Mouse (Mus musculus): ENCODE data around the gene Slc22a16.
"Not testable (repeated sequence)": the region's sequence is repeated elsewhere in the genome, so short reads cannot be mapped to it uniquely, and the experiment has no call there.

Slc22a16 gene

DNA sequence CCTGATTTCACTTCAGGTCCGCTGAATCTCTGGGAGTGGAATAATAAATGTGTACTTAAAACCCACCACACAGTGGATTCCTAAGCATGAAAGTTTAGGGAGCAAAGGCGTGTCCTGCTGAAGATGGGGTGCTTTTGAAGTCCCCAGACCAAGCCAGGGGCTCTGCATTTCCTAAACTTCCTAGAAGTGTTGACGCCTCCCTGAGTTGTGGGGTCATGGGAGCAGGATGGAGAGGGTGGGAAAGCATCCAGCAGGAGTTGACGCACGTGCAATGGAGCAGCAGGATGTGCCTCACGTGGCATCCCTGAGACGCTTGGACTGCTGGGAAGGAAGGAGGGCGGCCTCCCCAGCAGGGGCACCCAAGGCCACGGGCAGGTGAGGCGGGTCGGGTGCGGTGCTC lies at the start of gene Slc22a16:
Slc22a16 (plus strand) TSS at position 301 of the 400 bp plus-strand sequence.
- no peak for DNase-seq

DNA sequence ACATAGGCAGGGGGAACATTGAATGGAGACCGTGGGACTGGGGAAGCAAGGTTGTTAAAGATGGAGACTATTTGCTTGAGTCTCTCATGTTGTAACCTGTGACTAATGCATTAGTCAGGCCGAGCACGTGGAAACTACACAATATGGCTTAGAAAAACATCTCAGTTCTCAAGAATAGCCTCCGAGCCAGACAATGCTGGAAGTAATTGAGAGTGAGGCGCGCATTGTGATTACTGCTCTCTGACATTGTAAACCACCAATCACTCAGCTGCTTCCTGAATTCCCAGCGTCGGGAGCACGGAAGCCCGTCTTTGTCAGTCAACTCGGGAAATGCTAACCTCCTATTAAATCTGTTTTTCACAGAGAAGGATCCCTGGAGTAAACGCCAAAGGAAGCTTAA lies 48.6 kb upstream of the Slc22a16 start:
- DNase-seq, result no peak

DNA sequence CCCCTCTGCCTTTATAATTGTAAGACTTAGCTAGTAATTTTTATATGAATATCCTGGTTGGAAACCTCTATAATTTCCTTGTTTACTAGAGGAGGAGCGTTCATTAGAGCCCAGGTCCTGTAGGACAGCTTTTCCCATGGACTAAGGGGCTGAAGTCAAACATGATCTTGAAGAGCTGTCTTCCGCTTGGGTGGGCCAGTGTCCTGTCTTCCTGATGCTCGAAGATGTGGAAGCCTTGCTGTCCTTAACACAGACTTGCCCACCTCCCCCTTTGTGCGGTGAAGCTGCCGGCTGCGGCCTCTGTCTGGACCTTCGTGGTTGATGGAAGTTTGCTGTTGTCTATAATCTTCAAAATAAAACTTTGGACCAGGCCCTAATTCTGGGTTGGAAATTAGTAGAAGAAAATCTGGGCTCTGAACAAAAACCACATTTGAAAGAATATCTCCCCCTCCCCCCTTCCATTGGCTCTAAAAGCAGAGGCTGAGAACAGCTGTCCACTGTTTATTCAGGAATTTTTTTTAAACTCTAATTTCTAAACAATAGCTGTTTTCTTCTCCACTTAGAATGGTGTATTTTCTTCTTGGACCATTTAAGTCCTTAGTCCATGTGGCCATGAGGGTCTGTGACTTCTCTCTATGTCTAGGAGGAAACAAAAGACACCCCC lies 46.7 kb upstream of the Slc22a16 start:
- no peak for DNase-seq

DNA sequence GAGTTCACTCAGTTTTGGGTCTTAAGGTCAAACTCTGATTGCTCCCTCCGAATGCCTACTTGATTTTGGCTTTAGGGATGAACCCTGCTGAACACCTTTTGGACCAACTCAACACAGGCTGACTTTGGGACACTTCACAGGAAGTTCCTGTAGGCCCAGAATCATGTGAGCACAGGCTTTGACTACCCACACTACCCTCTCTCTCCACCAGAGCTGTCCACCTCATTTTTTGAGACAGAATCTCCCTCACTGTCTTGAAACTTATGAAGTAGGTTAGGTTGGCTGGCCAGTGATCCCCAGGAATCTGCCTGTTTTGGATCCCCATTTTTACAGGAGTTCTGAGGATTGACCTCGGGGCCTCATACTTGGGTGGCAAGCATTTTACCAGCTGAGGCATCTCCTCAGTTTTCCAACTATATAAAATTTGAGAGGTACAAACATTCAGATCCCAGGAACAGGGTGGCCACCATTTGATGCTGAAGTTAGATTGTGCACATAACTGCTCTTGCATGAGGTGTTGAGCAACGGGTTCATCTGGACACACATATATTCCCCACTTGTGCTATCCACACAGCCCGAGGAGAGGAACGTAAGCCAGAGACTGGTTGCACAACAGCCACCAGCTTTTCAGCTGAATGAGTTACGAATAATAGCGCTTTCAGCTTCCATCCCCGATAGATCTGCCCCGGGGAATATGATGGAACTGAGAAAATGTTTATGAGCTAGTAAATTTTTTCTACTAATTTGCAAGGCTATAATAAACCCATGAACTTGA lies 45.9 kb upstream of the Slc22a16 start:
- no peak for DNase-seq

DNA sequence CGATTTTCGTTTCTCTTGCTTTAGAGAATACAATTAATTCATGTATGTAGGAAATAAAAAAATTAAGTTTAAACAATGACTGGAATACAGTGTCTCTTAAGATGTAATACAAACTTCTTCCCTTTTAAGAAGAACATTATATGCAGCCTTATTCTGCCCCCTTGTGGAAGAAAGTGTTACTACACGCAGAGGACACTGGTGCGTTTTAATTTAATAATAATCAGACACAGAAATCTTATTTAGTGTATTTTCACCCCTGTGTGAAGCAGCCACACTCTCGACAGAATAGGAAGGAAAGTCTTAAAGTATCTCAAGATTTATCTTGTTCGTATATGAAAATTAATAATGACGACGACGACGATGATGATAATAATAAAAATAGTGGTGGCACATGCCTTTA lies 45.1 kb upstream of the Slc22a16 start:
- peak; percentile 27 to 66 for DNase-seq

DNA sequence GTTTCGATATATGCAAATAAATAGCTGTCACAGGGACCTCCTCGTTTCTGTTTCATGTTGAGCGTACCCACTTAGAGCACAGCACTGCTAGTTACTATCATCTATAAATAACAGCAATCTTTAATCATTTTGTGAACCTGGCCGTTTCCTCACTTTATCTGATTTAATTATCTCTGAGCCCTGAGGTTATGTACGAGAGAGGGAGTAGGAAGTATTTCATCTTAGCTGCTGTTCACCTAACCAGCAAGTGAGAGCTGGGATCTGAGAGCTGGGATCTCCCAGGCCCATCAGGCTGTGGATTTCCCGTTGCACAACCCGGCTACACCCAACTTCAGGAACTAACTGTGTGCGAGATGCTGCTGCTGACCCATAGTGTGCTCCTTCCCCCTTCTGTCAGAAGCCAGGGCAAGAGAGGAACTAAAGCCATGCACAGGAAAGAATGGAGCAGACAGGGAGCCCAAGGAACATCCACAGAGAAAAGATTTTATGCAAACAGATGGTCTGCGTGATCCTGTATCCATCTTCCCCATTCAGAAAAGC lies 44.5 kb upstream of the Slc22a16 start:
- no peak for DNase-seq

DNA sequence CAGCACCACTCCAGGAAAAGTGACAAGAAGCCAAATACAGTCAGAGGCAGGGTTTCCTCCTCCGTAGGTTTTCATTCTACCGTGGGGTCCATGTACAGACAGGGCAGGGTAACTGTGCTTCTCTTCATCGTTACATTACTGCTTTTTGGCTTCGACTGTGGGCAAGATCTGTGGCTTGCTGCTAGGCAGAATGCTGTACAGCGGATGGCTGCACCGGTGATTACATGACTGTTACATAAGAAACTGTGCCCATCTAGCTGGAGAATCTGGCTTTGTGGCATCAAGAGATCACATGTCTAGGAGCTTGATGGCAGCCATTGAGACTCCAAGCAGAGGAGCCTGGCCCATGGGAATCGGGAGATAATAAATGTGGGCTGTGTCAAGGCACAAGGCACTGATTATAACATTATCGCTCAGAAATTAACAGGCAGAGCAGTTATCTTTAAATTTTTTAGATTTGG lies 43.8 kb upstream of the Slc22a16 start:
- DNase-seq, result no peak

DNA sequence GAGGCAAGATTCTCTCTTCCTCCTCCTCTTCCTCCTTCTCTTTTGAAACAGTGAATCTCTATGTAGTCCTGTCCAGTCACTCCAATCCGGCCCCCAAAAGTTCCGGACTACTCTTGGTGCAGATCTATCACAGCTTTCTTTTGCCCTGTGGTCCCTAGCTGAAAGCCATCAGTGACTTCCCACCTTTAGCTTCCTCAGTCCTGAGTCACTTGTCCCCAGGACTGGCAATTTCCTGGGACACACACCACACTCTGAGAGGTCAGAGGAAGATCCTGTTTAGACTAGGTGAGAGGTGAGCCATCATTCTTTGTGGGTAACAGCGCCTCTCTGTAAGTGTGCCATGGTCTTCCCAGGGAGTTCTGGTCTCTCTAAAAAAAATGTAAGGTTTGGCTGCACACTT lies 43.1 kb upstream of the Slc22a16 start:
- DNase-seq, result no peak

DNA sequence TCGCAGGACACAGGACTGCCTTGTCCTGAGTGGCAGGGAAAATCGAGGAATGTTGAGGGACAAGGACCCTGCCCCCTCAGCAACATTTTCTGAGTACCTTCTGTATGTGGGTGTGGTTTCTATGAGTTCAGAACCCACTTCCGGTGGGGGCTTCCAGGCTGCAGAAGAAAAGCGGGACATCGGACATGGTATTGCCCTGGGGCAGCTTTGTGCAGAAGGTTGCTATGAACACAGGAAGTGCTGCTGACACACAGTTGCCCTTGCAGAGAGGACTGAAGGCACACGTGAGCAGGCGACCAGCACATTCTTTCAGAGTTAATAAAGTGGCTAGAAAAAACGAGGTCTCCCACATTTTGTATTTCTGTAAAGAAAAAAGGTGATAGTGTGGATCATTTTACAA lies 42.6 kb upstream of the Slc22a16 start:
- no peak for DNase-seq

DNA sequence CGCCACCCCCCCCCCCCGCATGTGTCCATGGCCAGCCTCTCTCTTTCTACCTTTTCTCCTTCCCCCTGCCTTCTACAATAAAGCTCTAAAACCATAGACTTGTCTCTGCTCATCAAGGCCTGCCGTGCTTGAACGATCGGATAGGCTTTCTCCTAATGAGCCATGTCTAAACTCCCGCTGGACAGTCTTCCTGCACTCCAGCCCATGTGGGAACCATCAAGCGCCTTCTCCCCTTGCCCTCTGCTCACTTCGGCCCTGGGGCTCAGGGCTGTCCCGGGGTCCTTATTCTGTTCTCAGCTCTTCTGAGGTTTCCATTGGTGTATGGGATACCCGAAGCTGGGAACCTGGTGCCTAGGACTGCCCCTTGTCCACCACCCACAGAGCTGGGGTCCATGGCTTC lies 41.5 kb upstream of the Slc22a16 start:
- DNase-seq, result no peak

DNA sequence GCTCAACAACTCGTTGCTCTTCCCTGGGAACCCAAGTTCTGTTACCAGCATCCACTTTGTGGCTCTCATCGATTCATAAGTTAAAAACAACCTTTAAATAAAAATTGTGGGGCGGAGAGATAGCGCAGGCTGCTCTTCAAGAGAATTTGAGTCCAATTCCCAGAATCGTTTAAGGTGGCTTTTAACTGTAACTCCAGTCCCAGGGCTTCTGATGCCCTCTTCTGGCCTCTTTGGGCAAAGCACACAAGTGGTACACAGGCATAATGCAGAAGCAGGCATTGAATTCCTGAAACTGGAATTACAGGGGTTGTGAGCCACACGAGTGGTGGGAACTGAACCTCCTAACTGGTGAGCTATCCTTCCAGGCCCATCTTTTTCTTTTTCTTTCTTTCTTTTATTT lies 40.5 kb upstream of the Slc22a16 start:
- no peak for DNase-seq

DNA sequence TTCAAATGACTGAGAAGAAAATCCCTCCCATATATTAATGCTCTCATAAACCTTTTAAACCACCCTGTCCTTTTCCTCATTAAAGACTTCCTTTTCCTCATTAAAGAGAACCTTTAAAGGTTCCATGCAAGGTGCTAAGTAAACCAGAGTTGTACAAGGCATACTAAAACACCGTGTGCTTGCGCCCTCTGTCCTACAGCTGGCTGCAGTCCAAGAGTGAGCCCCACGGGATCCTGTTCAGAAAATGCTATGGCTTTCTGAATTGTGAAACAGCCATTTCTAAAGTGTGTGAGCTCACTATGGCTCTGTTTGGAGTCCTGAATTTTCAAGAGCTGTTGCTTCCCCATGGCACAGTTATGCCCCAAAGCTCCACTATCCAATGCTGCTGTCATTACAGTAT lies 39.5 kb upstream of the Slc22a16 start:
- no peak for DNase-seq

DNA sequence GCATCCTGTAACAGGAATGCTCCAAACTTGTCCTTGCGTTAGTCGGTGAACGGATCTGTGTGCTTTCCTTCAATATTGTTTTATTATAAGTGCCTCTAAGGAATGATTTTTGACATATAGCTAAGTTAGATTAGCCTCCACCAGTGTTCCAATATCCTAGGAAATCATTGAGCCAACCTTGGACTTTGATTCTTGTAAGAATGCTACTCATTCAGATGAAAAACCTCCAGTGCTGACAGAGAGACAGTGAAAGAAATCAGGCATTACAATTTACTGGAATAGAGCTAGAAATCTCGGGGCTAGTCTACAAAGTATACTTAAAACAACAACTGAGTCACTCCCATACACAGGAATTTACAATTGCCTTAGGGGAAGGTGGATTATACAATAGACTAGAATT lies 37.5 kb upstream of the Slc22a16 start:
- not testable (repeated sequence) for DNase-seq

DNA sequence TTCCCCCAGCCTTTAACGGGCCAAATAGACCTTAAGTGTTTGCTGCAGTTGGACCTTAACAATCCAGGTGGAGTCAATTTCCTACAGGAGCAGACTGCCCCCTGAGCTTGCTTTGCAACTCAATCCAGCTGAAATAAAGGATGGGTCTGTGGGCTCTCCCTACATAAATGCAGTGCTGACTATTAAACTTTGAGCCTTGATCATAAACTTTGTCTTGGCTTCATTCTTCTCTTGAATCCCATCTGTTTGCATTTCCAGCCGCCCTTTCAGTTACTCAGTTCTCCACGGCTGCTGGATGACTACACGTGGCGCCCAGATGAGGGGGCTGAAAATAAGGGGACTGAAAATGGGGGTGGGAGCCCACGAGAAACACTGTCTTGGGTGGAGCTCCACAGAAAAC lies 28.8 kb upstream of the Slc22a16 start:
- DNase-seq, result no peak

DNA sequence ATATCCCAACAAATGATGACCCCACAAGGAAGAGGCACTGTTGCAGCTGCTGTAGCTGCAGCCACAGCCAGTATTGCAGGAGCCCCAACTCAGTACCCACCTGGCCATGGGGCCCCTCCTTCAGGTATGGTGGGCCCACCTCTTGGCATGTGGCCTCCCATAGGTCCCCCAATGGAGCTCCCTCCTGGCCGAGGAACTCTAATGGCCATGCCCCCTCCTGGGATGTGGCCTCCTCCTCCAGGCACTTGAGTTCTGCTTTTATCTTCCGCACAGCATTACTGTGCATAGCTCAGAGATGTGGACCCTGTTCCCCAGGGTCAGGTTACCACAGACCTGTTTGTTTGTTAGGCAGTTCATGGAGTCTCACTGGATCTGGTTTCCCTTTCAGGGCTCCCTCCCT lies 20.8 kb upstream of the Slc22a16 start:
- no peak for DNase-seq

DNA sequence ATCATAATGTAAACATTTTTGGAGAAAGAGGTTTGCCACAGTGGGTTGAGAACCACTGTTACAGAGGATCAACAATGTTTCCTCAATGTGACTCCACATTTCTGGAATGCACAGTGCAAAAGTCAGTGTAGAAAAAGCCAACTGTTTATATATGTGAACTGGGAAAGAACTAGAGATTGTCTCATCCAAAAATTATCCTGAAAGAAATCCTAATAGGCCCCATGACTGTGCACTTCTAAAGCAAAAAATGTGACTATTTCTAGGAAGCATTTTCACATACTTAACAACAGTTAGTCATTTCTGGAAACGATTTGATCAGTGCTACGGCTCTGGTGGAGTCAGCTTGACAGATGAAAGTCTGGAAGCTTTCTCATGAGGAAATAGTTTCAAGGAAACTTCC lies 18.3 kb upstream of the Slc22a16 start:
- DNase-seq, result no peak

DNA sequence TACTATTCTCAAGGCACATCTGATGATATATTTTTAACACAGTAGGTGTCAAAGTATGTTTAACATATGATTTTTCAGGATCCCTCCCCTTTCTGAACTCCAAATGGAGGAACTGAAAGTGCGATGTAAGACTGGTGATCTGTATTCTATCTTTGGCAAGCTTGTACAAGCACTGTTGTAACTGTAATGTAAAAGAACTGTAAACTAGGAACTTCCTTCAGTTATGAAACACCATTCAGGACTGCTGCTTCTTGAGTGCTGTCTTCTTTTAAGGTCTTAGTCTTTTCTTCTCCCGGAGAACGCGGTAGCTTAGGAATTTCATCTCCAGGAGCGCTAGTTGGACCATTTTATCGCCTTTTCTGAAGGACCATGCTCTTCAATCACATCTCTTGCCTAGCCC lies 4.4 kb upstream of the Slc22a16 start:
- DNase-seq, result not testable (repeated sequence)

DNA sequence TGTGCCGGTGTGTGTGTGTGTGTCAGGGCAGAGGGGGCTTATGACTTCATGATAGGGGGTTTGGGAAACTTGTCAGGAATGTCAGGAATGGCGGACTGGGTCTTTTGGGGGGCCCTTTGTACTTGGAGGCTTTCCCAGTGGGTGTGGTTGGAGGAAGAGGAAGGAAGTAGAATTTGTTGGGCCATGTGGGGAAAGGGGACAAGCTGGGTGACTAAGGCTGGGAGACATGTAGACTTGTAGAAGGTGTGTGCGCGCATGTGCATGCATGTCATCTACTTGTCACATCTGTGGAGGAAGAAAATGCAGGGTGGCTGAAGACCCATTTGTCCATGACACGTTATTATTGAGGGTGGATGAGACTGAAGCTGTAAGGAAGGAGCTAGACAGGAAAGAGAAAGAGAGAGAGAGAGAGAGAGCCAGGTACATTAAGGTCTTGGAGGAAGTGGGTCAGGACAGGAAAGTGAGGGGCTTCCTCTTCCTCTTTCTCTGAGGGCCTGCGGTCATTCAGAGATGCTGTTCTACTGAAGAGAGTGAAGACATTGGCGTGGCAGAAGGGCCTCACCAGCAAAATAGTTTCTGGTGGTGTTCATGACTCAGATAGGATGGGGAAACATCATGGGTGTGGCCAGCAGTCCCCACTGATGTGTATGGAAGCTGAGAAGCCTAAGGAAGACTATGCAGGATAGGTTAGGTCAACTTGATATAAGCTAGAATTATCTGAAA lies 5.9 kb downstream of the Slc22a16 start:
- no peak for DNase-seq

DNA sequence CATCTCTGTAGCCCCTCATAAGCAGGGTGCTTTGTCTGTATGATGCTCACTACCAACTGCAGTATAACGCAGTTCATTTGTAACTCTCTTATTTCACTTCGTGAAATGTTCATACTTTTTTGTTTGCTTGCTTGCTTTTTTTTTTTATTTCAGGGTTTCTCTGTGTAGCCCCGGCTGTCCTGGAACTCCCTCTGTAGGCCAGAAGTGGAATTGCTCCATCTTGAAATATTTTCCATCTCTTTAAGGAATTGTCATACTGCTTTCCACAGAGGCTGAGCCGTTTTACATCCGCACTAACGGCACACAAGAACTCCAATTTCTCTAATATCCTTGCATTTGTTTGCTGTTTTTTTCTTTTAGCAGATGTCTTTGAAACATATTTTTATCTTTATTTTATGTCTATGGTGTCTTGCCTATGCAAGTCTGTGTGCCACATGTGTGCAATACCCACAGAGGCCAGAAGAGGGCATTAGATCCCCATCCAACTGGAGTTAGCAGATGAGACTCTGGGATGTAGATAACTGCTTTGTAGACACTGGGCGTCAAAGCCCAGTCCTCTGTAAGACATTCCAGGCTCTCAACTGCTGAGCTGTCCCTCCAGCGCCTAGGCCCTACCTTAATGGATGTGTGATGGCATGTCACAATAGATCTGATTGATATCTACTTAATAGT lies 13.6 kb downstream of the Slc22a16 start:
- DNase-seq, result peak; percentile 6 to 17

DNA sequence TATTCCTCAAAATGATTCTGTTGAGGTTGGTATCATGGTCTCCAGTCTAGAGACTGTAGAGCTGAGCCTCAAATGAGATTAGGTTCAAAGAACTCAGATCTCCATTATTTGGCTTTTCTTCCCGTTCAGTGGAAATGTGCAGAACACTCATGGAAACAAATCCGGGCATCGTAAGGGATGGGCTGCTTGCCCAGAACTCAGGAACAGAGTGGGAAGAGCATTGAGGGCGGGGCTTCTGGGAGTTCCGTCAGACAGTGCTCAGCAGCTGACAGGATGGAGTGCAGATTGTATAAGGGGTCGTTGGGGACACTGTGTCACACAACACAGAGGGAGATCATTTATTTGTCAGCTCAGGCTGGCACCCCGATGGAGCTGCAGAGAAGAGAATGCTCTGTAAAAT lies 22.1 kb downstream of the Slc22a16 start:
- DNase-seq, result no peak

DNA sequence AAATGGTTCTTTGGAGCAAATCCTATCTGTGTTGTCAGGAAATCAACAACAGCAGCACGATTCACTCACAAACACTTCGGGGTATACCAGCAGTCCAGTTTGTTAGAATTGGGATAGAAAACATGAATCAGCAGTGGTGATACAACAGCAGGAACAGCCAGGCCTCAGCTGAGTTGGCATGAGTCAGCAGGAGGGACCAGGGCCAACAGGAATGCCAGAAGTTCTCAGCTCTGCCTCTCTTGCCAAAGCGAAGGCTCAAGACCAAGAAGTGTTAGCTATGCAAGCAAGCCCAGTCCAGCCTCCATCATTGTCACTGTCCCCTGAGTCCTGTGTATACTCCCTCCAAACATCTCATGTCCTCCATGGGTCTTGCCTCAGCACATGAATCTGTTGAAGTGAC lies 27.0 kb downstream of the Slc22a16 start:
- no peak for DNase-seq

DNA sequence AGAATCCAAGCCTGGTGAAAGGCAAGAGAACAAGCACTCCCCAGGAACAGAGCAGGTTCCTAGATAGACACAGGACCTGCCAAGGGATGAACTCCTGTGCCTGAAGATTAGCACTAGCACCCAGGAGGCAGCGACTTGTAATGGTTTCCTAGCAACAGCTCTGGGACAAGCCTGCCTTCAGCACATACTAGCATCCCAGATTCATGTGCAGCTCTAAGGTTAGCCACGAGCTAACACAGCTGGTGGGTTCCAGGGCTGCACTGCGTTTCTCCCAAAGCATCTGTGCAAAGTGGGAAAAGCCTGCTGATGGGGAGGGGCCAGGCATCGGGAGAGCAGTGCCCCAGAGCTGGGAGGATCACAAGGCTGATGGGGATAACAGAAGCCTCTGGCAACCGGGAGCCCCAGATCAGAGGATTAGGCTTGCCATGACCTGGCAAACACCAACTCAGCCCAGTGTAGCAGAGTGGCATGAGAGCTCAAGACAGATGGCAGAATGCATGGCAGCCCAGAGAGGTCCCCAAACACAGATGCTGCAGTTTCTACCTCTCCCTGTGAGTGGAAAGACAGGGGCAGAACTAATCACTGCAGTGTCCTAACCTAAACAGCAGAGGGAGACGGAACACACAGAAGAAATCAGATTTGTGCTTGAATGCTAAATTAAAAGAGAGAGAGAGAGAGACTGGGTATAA lies 34.7 kb downstream of the Slc22a16 start:
- DNase-seq, result no peak
